Mouse (Mus musculus) lung, postnatal 0 days (tissue): ENCODE results near the gene Srpk2.

ENCODE experiments used
- CTCF ChIP-seq: IDR thresholded peaks from 2 replicates; pipeline ENCODE4 v1.5.1; 2016; ENCODE audit warnings: antibody characterized with exemption, mild to moderate bottlenecking
- EP300 ChIP-seq: IDR thresholded peaks from 2 replicates; pipeline ENCODE4 v1.6.1; 2016; ENCODE audit warnings: antibody characterized with exemption, mild to moderate bottlenecking, control low read depth

GRCm38 (mm10) chr5:23679006-23679405 lies 5.4 kb downstream of the Srpk2 start:
- TF ChIP-seq CTCF (no peak), EP300 (no peak)
